Mouse (Mus musculus) liver, embryonic 14.5 days (tissue): ENCODE data around the gene Fam228a.

Source experiments
- CTCF ChIP-seq: IDR thresholded peaks from 2 replicates; pipeline ENCODE4 v1.5.1; 2016; ENCODE audit warnings: antibody characterized with exemption, low read depth, control low read depth
- EP300 ChIP-seq: IDR thresholded peaks from 2 replicates; pipeline ENCODE4 v1.6.1; 2016; ENCODE audit warnings: antibody characterized with exemption, low read depth

DNA sequence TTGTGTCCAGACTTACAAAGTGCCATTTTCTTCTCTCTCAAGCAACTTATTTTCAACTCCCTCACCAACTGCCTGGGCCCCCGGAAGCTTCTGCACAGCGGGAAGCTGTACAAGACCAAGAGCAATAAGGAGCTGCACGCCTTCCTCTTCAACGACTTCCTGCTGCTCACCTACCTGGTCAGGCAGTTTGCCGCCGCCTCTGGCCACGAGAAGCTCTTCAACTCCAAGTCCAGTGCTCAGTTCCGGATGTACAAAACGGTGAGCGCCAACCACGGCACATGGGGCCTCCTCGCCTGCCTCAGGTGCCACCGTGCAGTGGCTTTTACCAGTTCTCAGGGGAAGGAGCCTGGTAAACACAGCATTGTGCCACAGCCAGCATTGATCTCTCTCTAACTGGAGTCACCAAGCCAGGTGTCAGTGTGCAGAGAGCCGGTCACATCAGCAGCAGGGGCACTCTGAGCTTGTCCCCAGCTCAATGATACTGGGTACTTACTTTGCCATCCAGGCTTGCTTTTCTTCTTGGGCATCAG is 30.7 kb downstream of the Fam228a start:
- TF ChIP-seq CTCF (no peak), EP300 (no peak)
